Mouse (Mus musculus) lung, postnatal 0 days (tissue): ENCODE data around the gene Rab5c.

ENCODE experiments used
- CTCF ChIP-seq: IDR thresholded peaks from 2 replicates; pipeline ENCODE4 v1.5.1; 2016; ENCODE audit warnings: antibody characterized with exemption, mild to moderate bottlenecking
- EP300 ChIP-seq: IDR thresholded peaks from 2 replicates; pipeline ENCODE4 v1.6.1; 2016; ENCODE audit warnings: antibody characterized with exemption, mild to moderate bottlenecking, control low read depth

DNA sequence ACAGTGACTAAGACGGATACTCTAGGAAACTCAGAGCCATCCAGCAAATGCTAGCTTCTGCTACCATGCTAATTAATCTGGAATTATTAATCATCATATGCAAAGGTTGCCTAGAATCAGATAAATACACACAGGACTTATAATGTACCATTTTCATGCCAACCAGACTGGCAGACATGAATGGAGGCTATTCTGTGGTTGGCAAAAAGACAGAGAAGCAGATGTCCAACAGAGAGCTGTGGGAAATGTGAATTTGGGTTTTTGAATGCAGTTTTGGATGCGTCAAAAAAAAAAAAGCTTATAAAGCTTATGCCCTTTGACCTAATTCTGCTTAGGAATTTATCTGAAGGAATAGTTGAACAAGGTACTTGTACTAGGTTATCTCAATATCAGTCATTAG, 47.8 kb upstream of the Rab5c start:
- no peak for TF ChIP-seq CTCF
- TF ChIP-seq EP300, result no peak
